Mouse (Mus musculus) forebrain, embryonic 10.5 days (tissue): ENCODE data around the gene Thtpa. TPM values are rescaled to one million over a fixed set of nuclear protein-coding genes. Genes with fewer than 3 reads are reported as not detected.

Experiments
- DNase-seq: peaks from one replicate; pipeline ENCODE4 v3.0.0-alpha.2; 2017; ENCODE audit warnings: low spot score; ENCODE audit errors: extremely low spot score
- H3K27ac ChIP-seq: fragments of 300-500 bp; sonication (generic); 2 replicates; pipeline ENCODE4 v1.5.1; 2016; ENCODE audit warnings: mild to moderate bottlenecking
- H3K27me3 ChIP-seq: fragments of 300-500 bp; sonication (generic); 2 replicates; pipeline ENCODE4 v1.6.1; 2016; ENCODE audit warnings: mild to moderate bottlenecking; ENCODE audit not compliant: poor library complexity, severe bottlenecking
- H3K36me3 ChIP-seq: fragments of 300-500 bp; sonication (generic); replicated peaks from 2 replicates; pipeline ENCODE4 v1.6.1; 2016; ENCODE audit warnings: mild to moderate bottlenecking, moderate library complexity
- H3K4me1 ChIP-seq: fragments of 300-500 bp; sonication (generic); 2 replicates; pipeline ENCODE4 v1.6.1; 2016
- H3K4me3 ChIP-seq: fragments of 300-500 bp; sonication (generic); 2 replicates; pipeline ENCODE4 v1.5.1; 2016; ENCODE audit warnings: mild to moderate bottlenecking, moderate library complexity
- H3K9me3 ChIP-seq: fragments of 300-500 bp; sonication (generic); 2 replicates; pipeline ENCODE4 v1.6.1; 2016; ENCODE audit warnings: mild to moderate bottlenecking, moderate library complexity
- WGBS: fragments of 180-500 bp; shearing (Covaris S2); methylation state at CpG from one replicate; pipeline ENCODE4 v1.1.7; 2016; 5-methylcytosine and 5-hydroxymethylcytosine counted together
- polyA plus RNA-seq: library from polyadenylated mRNA; unstranded; fragments of >200 nt; fragmentation: Nextera tagmentation; extraction: Ambion mirVana; gene quantifications from 2 replicates; pipeline ENCODE4 v1.2.1, GENCODE M21; 2016

Gene Thtpa
- polyA plus RNA-seq, 1 experiment from 2014 or later: 31.4 TPM

DNA sequence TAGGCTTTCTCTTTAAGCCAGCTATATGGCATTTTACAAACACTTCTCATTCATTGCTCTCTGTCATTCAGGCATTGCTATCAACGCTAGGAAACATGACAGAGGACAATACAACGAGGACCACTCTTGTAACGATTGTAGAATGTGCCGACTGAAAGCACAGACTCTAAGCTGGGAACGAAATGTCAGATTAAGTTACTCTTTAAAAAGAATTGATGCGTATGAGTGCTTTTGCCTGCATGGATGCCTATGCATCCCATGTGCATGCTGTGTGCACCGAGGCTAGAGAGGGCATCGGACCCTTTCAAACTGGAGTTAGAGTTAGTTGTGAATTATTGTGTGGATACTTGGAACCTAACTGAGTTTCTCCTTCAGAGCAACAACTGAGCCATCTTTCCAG lies 41.1 kb downstream of the Thtpa start:
- WGBS: 73% methylated on average over 8 of the region's 8 CpGs
- DNase-seq: no peak
- no peaks in the 10 kb centered on the region for H3K27me3 ChIP-seq
- H3K27ac ChIP-seq: no peak overlapping the region
- no peaks in the 10 kb centered on the region for H3K9me3 ChIP-seq
- H3K36me3 ChIP-seq: no peaks in the 10 kb centered on the region
- H3K4me3 ChIP-seq: no peak overlapping the region
- H3K4me1 ChIP-seq: peaks cover 16% of the 10 kb centered on the region

DNA sequence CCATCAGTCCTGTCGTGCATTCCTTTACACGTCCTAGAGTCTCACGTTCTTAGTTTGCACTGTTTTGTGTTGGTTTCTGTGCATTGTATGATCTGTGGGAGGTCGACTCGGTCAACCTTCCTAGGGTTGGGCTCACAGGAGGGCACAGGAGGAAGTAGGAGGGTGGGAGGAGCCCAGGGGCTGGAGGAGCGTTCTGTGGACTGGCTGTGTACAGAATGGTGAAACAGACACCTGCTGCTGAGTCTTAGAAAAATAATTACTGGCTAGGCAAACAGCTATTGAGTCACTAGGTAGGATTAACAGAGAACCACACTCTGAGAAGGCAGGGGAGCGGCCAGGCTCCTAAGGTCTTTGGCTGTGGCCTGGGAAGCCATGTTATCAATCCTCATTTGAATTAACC lies 44.7 kb downstream of the Thtpa start:
- peaks cover 16% of the 10 kb centered on the region for H3K4me1 ChIP-seq
- no peak overlapping the region for H3K4me3 ChIP-seq
- H3K9me3 ChIP-seq: no peaks in the 10 kb centered on the region
- WGBS: 49% methylated on average over 7 of the region's 7 CpGs
- H3K27ac ChIP-seq: no peak overlapping the region
- no peaks in the 10 kb centered on the region for H3K36me3 ChIP-seq
- DNase-seq: no peak
- no peaks in the 10 kb centered on the region for H3K27me3 ChIP-seq

DNA sequence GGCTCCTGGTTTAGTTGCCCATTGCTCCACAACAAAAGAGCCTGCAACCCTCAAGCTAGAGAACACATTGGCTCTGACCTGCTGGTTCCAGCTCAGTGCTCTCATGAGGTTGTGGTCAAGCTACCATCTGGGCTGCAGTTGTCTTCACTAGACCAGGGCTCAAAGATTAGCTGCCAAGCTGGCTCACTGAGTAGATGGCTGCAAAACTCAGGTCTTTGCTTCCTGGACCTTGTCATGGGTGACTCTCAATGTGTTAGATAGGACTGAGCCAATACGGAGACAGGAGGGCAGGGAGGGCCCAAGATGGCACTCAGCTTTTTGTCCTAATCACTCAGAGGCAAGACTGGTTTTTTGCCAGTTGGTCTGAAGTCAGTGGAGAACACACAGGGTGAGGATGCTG lies 51.7 kb downstream of the Thtpa start:
- H3K9me3 ChIP-seq: no peaks in the 10 kb centered on the region
- H3K36me3 ChIP-seq: no peaks in the 10 kb centered on the region
- H3K27me3 ChIP-seq: no peaks in the 10 kb centered on the region
- H3K4me1 ChIP-seq: peaks cover 4% of the 10 kb centered on the region
- no peak overlapping the region for H3K27ac ChIP-seq
- 92% methylated on average over 1 of the region's 1 CpGs for whole genome bisulfite sequencing
- H3K4me3 ChIP-seq: no peak overlapping the region
- DNase-seq: no peak

DNA sequence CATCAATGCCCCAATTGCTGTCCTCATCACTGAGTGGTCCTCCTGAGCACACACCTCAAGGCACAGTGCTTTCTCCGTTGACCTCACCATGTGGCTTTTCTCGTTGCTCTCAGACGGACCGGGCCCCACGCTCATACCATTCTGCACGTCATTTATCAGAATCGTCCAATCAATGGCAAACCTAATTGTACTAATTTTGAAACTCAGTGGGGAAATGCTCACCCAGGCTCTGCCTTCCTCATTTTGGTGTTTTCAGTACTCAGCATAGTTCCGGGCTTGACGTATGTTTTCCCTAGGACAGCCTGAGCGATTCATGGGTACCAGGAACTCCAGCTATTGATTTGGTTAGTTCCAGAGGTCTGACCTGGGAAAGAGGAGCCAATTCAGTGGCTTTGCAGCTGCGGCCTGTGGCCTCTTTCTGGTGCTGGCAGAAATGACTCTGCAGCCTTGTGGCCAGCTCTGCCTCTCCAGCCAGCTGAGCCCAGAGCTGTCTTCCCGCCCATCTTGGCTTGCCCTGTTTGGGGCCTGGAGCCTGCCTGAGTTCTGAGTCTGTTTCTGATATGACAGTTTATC lies 52.3 kb downstream of the Thtpa start:
- peaks cover 4% of the 10 kb centered on the region for H3K4me1 ChIP-seq
- no peak overlapping the region for H3K4me3 ChIP-seq
- no peaks in the 10 kb centered on the region for H3K36me3 ChIP-seq
- no peaks in the 10 kb centered on the region for H3K27me3 ChIP-seq
- 91% methylated on average over 12 of the region's 12 CpGs for WGBS
- H3K9me3 ChIP-seq: no peaks in the 10 kb centered on the region
- DNase-seq: no peak
- no peak overlapping the region for H3K27ac ChIP-seq

DNA sequence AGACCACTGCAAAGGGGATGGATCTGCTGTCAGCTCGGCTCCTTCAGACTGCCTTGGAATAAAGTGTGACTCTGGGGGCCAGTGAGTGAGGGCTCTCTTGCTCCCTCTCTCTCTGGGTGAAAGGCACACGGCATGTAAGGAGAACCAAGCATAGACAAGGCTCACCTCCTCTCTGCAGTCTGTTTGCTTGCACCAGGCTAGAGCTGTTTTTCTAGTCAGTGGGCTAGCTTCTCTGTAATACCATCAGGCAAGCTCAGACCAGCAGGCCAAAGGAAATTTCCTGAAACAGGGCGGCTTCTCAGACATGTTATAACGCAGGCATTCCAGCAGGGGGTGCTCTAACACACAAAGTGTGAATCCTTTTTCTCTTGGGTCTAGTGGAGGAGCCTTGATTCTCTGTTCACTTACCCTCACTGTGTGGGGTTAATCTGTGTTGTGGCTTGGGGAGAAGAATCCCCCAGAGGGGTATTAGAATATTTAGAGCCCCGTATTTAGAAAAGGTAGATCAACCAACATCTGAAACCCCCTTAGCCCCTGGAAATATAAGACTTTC lies 53.9 kb downstream of the Thtpa start:
- no peaks in the 10 kb centered on the region for H3K27me3 ChIP-seq
- peaks cover 8% of the 10 kb centered on the region for H3K4me1 ChIP-seq
- no peak overlapping the region for H3K4me3 ChIP-seq
- DNase-seq: peak; percentile 74
- no peaks in the 10 kb centered on the region for H3K9me3 ChIP-seq
- 28% methylated on average over 5 of the region's 5 CpGs for WGBS
- no peak overlapping the region for H3K27ac ChIP-seq
- no peaks in the 10 kb centered on the region for H3K36me3 ChIP-seq

Other genes with a start within 250 kb of the Thtpa start
- 24.0 and 29.5 TPM in 2 replicates for gene Homez, start 223.8 kb upstream of the Thtpa start, polyA plus RNA-seq
- 0.96 and 1.0 TPM in 2 replicates for gene Ppp1r3e, start 217.2 kb upstream of the Thtpa start, polyA plus RNA-seq
- 2.2 and 2.5 TPM in 2 replicates for gene Bcl2l2, start 211.4 kb upstream of the Thtpa start, polyA plus RNA-seq
- not detected in 2 replicates for gene Gm20521, start 211.3 kb upstream of the Thtpa start, polyA plus RNA-seq
- 168 and 174 TPM in 2 replicates for gene Pabpn1, start 202.3 kb upstream of the Thtpa start, polyA plus RNA-seq
- gene Slc22a17, start 181.7 kb upstream of the Thtpa start, polyA plus RNA-seq: 38.8 and 40.0 TPM in 2 replicates
- 38.3 and 39.0 TPM in 2 replicates for gene Efs, start 168.7 kb upstream of the Thtpa start, polyA plus RNA-seq
- not detected in 2 replicates for gene Il25, start 162.1 kb upstream of the Thtpa start, polyA plus RNA-seq
- 0.26 and 0.81 TPM in 2 replicates for gene Cmtm5, start 158.5 kb upstream of the Thtpa start, polyA plus RNA-seq
- gene Myh6, start 127.9 kb upstream of the Thtpa start, polyA plus RNA-seq: 0.38 and 0.41 TPM in 2 replicates
- gene Gm17428, start 117.9 kb upstream of the Thtpa start, polyA plus RNA-seq: not detected in 2 replicates
- gene Myh7, start 100.2 kb upstream of the Thtpa start, polyA plus RNA-seq: 0.63 and 0.72 TPM in 2 replicates
- 102 and 104 TPM in 2 replicates for gene Ngdn, start 79.3 kb upstream of the Thtpa start, polyA plus RNA-seq
- 8.1 and 9.2 TPM in 2 replicates for gene Zfhx2, start 2.5 kb upstream of the Thtpa start, polyA plus RNA-seq
- gene Ap1g2, start 11.8 kb downstream of the Thtpa start, polyA plus RNA-seq: 16.4 and 18.5 TPM in 2 replicates
- 0.31 and 0.56 TPM in 2 replicates for gene Jph4, start 22.2 kb downstream of the Thtpa start, polyA plus RNA-seq
- not detected in 2 replicates for gene Dhrs2, start 127.2 kb downstream of the Thtpa start, polyA plus RNA-seq